Mouse (Mus musculus): ENCODE data around the gene Tent5b.

DNA sequence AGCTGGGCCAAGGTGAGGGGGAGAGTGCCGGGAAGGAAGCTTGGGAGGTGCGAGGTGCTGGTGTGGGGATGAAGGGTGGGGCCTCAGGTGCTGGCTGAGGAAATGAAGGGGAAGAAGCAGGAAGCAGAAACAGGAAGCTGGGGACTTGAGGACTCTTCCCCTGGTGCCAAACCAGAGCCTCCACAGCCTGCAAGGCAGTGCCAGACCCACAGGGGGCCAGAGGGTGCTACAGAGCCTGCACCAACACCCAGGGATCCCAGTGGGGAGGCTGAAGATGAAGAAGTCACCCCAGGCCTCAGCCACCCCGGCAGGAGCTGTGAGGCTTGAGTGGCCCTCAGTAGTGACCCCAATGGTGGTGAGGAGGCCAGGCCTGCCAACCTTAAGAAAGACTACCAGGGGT lies 21.9 kb upstream of the Tent5b start:
- no peak for TF ChIP-seq HCFC1 (IDR thresholded peaks at IDR 0.05; ENCODE audit: borderline replicate concordance, insufficient read depth, low read length)
- no peak for TF ChIP-seq MAFK (IDR thresholded peaks at IDR 0.05; ENCODE audit: insufficient read depth, low read depth, low read length)

Data from ES-E14 (cell line).